Mouse (Mus musculus) brain, embryonic 14.5 days (tissue): ENCODE measurements around the gene Tbpl2. TPM values are rescaled to one million over a fixed set of nuclear protein-coding genes. Genes with fewer than 3 reads are reported as not detected.
A peak's percentile ranks its signal among the peaks of the same experiment; 100 is the strongest.

Experiments used
- DNase-seq: peaks from one replicate; pipeline ENCODE4 v3.0.0-alpha.2; 2011; ENCODE audit warnings: low read depth
- CTCF ChIP-seq: fragments of 200-500 bp; IDR thresholded peaks from 2 replicates; pipeline ENCODE4 v1.5.1; 2012; ENCODE audit warnings: inconsistent platforms, mild to moderate bottlenecking, moderate library complexity, borderline replicate concordance; ENCODE audit not compliant: insufficient read depth, insufficient read length; ENCODE audit errors: extremely low read depth
- POLR2A ChIP-seq: fragments of 200-500 bp; IDR thresholded peaks from 2 replicates; pipeline ENCODE4 v1.6.1; 2012; ENCODE audit warnings: mild to moderate bottlenecking, inconsistent platforms, borderline replicate concordance; ENCODE audit not compliant: poor library complexity, insufficient read depth, insufficient read length, severe bottlenecking; ENCODE audit errors: extremely low read depth
- polyA plus RNA-seq: library from polyadenylated mRNA; depleted of rRNA; stranded (reverse); fragments of >200 nt; gene quantifications from 2 replicates; pipeline ENCODE4 v1.2.3, GENCODE M21; 2012; rRNA removed

The Tbpl2 gene
- polyA plus RNA-seq = not detected in 2 replicates

- TF ChIP-seq CTCF = no peak
- TF ChIP-seq POLR2A = no peak
- no peak for DNase-seq
Observed at GRCm38 (mm10) chr2:24096495-24096894, at the start of gene Tbpl2. Gene Tbpl2 (minus strand): TSS chr2:24096595.

- TF ChIP-seq CTCF (no peak), POLR2A (no peak)
- no peak for DNase-seq
Observed at GRCm38 (mm10) chr2:24134373-24134772, 38.0 kb upstream of the Tbpl2 start.

DNA sequence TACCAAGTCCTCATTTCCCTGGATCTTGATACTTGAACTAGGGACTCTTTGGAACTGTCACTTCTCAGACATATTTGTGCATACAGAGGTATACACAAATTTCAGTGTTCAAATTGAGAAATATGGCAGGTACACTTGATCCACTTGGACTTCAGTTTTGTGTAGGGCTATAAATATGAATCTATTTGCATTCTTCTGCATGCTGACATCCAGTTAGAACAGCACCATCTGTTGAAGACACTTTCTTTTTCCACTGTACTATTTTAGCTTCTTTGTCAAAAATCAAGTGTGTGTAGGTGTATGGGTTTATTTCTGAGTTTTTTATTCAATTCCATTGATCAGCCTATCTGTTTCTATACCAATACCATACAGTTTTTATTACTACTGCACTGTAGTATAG lies 12.7 kb upstream of the Tbpl2 start:
- TF ChIP-seq POLR2A = no peak
- TF ChIP-seq CTCF = no peak
- no peak for DNase-seq

DNA sequence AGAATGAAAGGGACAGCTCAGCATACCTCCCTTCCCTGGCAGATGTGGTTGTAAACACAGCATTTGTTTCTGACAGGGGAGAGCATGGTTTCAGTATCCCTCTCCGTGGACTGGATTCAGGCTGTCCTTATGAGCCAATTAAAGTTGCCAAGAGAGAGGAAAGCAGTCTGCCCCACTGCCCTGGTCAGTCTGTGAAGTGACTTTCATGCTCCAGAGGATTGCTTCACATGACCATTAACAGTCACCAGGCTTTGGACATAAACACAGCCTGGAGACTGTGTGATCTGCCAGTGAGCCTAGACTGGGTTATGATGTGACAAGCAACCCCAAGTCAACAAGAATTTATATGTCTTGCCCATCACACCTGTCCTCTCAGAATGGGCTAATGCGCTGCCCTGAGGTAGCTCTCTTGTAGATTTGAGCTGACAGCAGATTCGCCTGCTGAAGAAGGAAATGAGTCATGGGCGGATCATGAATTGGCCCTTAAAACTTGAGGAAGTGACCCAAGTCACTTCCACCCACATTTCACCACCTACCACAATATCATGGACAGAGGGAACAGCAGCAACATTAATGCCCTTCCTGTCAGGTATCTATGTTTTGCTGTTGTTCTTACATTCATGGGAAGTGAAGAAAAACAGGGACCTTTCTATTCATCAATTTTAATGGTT lies 7.4 kb upstream of the Tbpl2 start:
- TF ChIP-seq POLR2A (no peak), CTCF (no peak)
- no peak for DNase-seq

DNA sequence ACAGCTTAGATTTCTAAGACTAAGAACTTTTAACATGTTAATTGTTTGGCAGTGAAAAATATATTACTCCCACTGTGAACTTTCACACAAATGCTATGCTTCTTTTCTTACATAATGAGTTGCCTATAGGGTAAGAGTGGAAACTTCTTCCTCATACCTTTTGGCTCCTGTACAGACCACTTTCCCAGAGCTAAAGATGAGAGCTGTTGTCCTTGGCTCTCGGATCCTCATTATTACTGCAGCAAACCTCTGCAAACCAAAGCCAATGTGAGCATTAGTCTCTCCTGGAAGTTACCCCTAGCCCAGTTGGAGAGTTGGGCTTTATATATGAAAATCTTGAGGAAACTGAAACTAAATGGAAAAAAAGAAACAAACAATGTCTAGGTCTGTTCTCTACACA lies 5.5 kb downstream of the Tbpl2 start:
- DNase-seq = no peak
- no peak for TF ChIP-seq POLR2A
- TF ChIP-seq CTCF = no peak

- TF ChIP-seq POLR2A (no peak), CTCF (no peak)
- DNase-seq = no peak
Observed at GRCm38 (mm10) chr2:24050459-24050858, 45.9 kb downstream of the Tbpl2 start.

DNA sequence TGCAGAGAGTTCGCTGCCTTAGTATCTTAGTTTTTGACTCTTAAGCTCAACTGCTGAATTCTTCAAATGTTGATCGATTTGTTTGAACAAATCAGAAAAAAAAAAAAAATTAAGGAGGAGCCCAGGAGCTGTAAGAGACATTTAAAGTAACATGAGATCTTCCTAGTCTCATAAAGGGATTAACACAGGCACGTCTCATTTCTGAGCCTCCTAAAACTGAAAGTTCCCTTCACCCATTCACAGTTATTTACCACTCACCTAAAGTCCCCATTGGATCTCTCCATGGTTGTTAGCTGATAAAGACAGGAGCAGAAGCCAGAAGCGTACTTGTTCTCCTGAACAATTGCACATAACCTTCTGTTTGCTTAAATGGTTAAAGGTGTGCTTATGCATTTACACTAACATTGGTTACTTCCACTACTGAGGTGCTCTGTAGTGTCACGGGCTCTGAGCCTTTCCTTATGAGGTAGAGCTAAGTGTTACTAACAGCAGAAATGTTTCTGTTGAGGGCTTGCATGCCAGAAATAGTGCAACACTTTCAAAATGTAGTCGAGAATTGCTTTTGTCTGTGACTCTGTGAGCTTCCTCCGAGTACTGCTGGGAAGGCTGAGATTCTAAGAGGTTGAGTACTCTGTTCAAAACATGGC lies 46.9 kb downstream of the Tbpl2 start, which contains the start of gene Hnmt:
TSS of gene Hnmt (minus strand) at position 51 of the 647 bp plus-strand sequence.
- TF ChIP-seq CTCF (no peak), POLR2A (no peak)
- DNase-seq = peak; percentile 1

- peak; percentile 88 for DNase-seq
- TF ChIP-seq POLR2A (no peak), CTCF (no peak)
Observed at GRCm38 (mm10) chr2:24048480-24049097, 47.8 kb downstream of the Tbpl2 start.

DNA sequence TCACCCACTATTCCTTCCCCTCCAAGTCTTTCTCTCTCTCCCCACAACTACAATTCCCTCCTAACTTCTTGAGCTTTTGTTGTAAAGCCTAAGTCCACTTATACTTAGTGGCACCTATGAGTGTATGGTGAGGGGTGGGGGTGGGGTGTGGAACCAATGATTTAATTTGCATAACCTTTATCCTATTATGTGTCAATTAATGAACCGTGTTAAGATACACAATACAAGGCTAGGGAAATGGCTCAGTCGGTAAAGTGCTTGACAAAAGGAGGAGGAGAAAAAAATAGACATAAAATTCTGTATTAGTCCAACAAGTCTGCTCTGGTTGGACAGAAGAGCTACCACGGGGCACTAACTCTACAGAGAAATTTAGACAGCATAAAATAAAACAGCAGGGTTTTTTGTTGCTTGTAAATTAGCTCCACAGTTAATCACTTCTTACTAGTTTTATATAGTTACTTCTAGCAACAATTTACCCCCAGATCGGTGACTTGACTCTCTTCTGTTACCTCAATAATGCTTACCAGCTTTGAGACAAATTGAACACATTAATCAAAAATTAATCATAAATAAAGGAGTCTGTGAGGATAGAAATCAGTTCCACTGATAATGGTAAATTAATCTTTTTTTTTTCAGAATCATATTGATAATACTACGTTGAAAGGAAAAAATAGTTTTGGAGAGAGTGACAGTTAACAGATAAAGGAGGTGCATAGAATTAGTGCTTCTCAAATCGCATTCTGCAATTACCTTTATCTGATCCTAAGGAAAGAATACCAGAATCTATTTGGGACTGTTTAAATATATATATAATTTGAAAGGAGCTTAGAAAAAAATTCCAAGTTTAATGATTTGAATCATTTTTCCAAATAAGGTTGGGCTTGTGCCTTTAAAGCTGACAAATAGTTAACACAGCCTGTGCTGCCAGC lies 48.6 kb downstream of the Tbpl2 start:
- peak; percentile 27 for DNase-seq
- TF ChIP-seq POLR2A (no peak), CTCF (no peak)

DNA sequence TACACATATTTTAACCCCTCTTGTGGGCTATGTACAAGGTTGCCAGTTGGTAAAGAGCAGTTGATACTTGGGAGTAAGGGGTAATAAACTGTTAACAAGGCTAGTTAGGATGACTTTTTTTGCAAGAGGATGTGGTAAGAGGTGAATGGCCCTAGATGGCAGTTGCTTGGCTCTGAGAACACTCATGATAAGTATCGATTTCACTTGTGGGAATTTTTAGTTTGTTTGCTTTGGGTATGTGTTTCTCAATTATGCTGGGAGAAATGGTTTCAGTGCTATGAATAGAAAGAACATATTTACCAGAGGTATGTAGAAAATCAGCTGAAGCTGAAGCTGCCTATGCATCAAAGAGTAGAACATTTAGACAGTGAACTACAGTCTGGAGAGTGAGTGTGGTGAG lies 53.5 kb downstream of the Tbpl2 start:
- no peak for DNase-seq
- TF ChIP-seq POLR2A = no peak
- no peak for TF ChIP-seq CTCF

DNA sequence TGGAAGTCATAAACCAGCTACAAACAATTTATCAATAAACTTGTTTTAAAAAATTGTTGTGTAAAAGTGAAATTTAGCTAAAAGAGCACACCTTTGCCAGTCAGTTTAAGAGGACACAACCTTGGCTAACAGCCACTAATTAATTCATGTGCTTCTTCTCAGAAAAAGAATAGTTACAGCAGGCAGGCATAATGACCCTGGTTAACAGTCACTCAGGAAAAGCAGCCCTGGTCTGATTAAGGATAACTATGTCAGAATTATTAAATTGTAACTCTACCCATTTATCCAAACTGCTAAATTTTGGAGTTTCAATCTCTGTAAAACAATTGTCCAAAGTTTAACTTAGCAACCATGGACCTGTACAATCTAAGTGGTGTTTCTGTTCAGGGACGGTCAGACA lies 55.9 kb downstream of the Tbpl2 start:
- DNase-seq = no peak
- TF ChIP-seq CTCF (no peak), POLR2A (no peak)

Other genes starting within 250 kb of the Tbpl2 start
- 1.6 and 2.5 TPM in 2 replicates for gene Hnmt, start 47.2 kb downstream of the Tbpl2 start, polyA plus RNA-seq
- not detected in 2 replicates for gene Il1f8, start 56.6 kb upstream of the Tbpl2 start, polyA plus RNA-seq
- not detected in 2 replicates for gene Il1f9, start 89.9 kb upstream of the Tbpl2 start, polyA plus RNA-seq
- gene Il1f6, start 118.8 kb upstream of the Tbpl2 start, polyA plus RNA-seq = not detected in 2 replicates
- 0.07 TPM in 1 of 2 replicates, not detected in the other for gene Il1f5, start 180.4 kb upstream of the Tbpl2 start, polyA plus RNA-seq
- gene Il1f10, start 194.6 kb upstream of the Tbpl2 start, polyA plus RNA-seq = not detected in 2 replicates
- gene Il1rn, start 240.3 kb upstream of the Tbpl2 start, polyA plus RNA-seq = 0.08 and 0.15 TPM in 2 replicates